In the genomic region with DNA sequence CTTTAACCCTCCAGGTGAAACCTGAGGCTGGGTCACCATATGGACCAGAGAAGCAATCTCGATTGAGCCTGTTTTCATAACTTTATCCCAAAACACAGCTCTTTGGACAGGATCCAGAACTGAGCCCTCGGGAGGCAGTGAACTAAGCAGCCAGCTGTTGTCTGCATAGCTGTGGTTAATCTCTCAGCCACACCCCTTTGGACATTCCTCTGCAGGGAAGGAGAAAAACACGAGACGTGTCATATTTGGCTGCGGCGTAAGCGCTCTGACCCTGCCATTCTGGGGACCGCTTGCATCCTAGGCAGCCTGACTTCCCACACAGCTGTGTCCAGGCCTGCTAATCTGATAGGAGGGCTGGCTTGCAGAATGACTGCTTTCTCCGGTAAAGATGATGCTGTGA, we compare ENCODE assay signal across 8 mouse cellular contexts. TPM values are rescaled to one million over a fixed set of nuclear protein-coding genes. Genes with fewer than 3 reads are reported as not detected.
DNase-seq lines count a peak whose midpoint lies in the region; ATAC-seq lines count a peak whose summit lies in the region.

No protein-coding gene starts in this region.

- H3K9me3 ChIP-seq in heart, embryonic 12.5 days (replicated peaks): peaks cover 4% of the 10 kb centered on the region; the same call in 1 of the 2 replicates

- no peaks in the 10 kb centered on the region for H3K27me3 ChIP-seq in heart, embryonic 12.5 days (replicated peaks)

- H3K27ac ChIP-seq in heart, embryonic 12.5 days (ENCODE audit: poor library complexity, severe bottlenecking): no peak overlapping the region

- peak; percentile 43 to 51 for DNase-seq in cerebellum, postnatal 10 days
- no peak for DNase-seq in cerebellum, adult 9-11 months
- DNase-seq in adrenal gland, postnatal 14 days: peak; percentile 49
- DNase-seq in kidney, postnatal 4 days: peak; percentile 74 to 81
- peak; percentile 56 for DNase-seq in testis, postnatal 10 days (ENCODE audit: low spot score)
- DNase-seq in natural killer cell, adult 2 months (ENCODE audit: low spot score in 2 of 2): no peak
- no peak for DNase-seq in cerebellum, postnatal 4 days (ENCODE audit: low spot score in 2 of 2)

- no peak overlapping the region for H3K4me3 ChIP-seq in heart, embryonic 12.5 days

- WGBS in heart, embryonic 12.5 days: 27% methylated on average over 9 of the region's 9 CpGs

- no peak overlapping the region for H3K9ac ChIP-seq in heart, embryonic 12.5 days

- peaks cover 13% of the 10 kb centered on the region for H3K4me1 ChIP-seq in heart, embryonic 12.5 days (replicated peaks)

- H3K4me2 ChIP-seq in heart, embryonic 12.5 days: peak overlapping the region; percentile 26

- ATAC-seq in heart, embryonic 12.5 days (ENCODE audit: insufficient number of reproducible peaks, low FRiP score): peak; percentile 73; the same call in 1 of the 2 replicates

- no peaks in the 10 kb centered on the region for H3K36me3 ChIP-seq in heart, embryonic 12.5 days

RNA-seq across cellular contexts. Expression of a gene that starts 55.6 kb away (rescaled TPM):
- 119 and 123 TPM in 2 replicates for total RNA-seq in adrenal gland, postnatal 14 days (2021)
- polyA plus RNA-seq in heart, embryonic 12.5 days (2016; fragmentation: Nextera tagmentation; extraction: Ambion mirVana): 69.1 and 70.4 TPM in 2 replicates

Comparison
In these comparisons a context has a peak if more than half of its experiments do, and no peak if none do; other contexts are left out.
1. DNase-seq: peak in cerebellum, postnatal 10 days (2 of 2), adrenal gland, postnatal 14 days (single experiment), kidney, postnatal 4 days (2 of 2) and testis, postnatal 10 days (single experiment); none in cerebellum, adult 9-11 months (single experiment), natural killer cell, adult 2 months (0 of 2) and cerebellum, postnatal 4 days (0 of 2).